Mouse (Mus musculus) hindbrain, embryonic 16.5 days (tissue): ENCODE data around the gene Ctr9. TPM values are rescaled to one million over a fixed set of nuclear protein-coding genes. Genes with fewer than 3 reads are reported as not detected.

Experiments
- ATAC-seq: fragments of 200-750 bp; cut with Nextera tagmentation; 2 replicates; pipeline ENCODE4 v1.8.0; 2017; ENCODE audit warnings: moderate TSS enrichment, moderate library complexity
- H3K27ac ChIP-seq: fragments of 300-500 bp; sonication (generic); 2 replicates; pipeline ENCODE4 v1.5.1; 2014; ENCODE audit warnings: low read depth, mild to moderate bottlenecking, control low read depth, low read length, moderate library complexity
- H3K27me3 ChIP-seq: fragments of 300-500 bp; sonication (generic); replicated peaks from 2 replicates; pipeline ENCODE4 v1.6.1; 2014; ENCODE audit warnings: low read length; ENCODE audit not compliant: control insufficient read depth, insufficient read depth
- H3K36me3 ChIP-seq: fragments of 300-500 bp; sonication (generic); 2 replicates; pipeline ENCODE4 v1.6.1; 2014; ENCODE audit warnings: mild to moderate bottlenecking, low read length, moderate library complexity, mixed read lengths; ENCODE audit not compliant: control insufficient read depth, insufficient read depth
- H3K4me1 ChIP-seq: fragments of 300-500 bp; sonication (generic); 2 replicates; pipeline ENCODE4 v1.6.1; 2014; ENCODE audit warnings: low read depth, low read length; ENCODE audit not compliant: control insufficient read depth, insufficient read depth
- H3K4me2 ChIP-seq: fragments of 300-500 bp; sonication (generic); 2 replicates; pipeline ENCODE4 v1.6.1; 2014; ENCODE audit warnings: mild to moderate bottlenecking, low read length, control low read depth, moderate library complexity
- H3K4me3 ChIP-seq: fragments of 300-500 bp; sonication (generic); 2 replicates; pipeline ENCODE4 v1.5.1; 2014; ENCODE audit warnings: mild to moderate bottlenecking, low read length, control low read depth, moderate library complexity
- H3K9ac ChIP-seq: fragments of 300-500 bp; sonication (generic); 2 replicates; pipeline ENCODE4 v1.6.1; 2014; ENCODE audit warnings: low read depth, mild to moderate bottlenecking, control low read depth, low read length, moderate library complexity
- H3K9me3 ChIP-seq: fragments of 300-500 bp; sonication (generic); 2 replicates; pipeline ENCODE4 v1.6.1; 2014; ENCODE audit warnings: mild to moderate bottlenecking, low read length, moderate library complexity; ENCODE audit not compliant: control insufficient read depth
- WGBS: fragments of 180-500 bp; shearing (Covaris S2); extraction: QIAGEN DNeasy Blood & Tissue Kit; methylation state at CpG from one replicate; pipeline ENCODE4 v1.1.7; 2014; 5-methylcytosine and 5-hydroxymethylcytosine counted together
- polyA plus RNA-seq: library from polyadenylated mRNA; unstranded; fragments of >200 nt; fragmentation: Nextera tagmentation; extraction: Ambion mirVana; gene quantifications from 2 replicates; pipeline ENCODE4 v1.2.1, GENCODE M21; 2015

Ctr9 gene
- polyA plus RNA-seq, 1 experiment from 2014 or later: 63.7 TPM

DNA sequence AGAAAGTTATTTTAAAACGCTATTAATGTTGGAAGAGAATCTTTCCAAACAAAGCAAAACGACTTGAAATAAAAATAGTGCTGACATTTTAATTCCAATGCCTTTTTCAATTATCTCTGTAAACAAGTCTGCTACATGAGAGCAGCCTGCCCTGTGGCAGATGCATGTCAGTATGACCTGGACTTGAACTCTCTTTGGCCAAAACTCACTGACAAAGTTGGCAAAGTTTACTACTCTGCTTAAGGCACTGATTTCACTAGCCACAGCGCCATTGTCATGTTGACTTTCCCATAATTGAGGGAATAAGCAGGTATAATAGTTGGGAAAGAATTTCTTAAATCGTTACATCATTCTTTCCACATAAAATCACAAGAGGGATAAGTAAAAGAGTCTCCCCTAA lies 7.9 kb upstream of the Ctr9 start:
- ATAC-seq: no peak

DNA sequence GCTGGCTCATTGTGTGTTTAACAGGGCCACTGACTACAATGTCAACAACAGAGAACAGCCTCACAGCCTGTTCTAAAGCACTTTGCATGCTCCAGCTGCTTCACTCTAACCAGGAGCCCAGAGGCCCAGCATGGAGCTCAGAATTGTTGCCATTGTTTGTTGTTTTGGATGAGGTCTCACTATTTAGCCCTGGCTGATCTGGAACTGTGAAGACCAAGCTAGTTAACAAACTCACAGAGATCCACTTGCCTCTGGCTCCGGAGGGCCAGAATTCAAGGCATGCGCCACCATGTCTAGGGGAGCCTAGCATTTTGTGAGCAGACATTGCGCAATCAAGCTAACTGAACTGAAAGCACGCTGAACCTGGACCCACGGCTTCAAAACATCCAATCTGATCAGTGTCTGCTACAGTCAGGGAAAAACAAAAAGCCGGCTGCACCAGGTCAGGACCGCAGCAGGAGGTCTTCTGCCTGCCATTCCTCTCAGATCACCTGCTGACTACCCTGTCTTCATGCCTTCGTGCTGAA lies 4.6 kb upstream of the Ctr9 start:
- Histone ChIP-seq H3K27me3 (no peaks in the 10 kb centered on the region), H3K4me2 (no peak overlapping the region), H3K9ac (no peak overlapping the region), H3K36me3 (no peaks in the 10 kb centered on the region), H3K4me3 (no peak overlapping the region), H3K27ac (no peak overlapping the region), H3K9me3 (no peaks in the 10 kb centered on the region), H3K4me1 (peaks cover 2% of the 10 kb centered on the region; the same call in 1 of the 2 replicates)
- no peak for ATAC-seq
- WGBS: 16% methylated on average over 8 of the region's 8 CpGs

More for the DNA sequence above, 7.9 kb upstream of the Ctr9 start:
- Histone ChIP-seq H3K9ac (no peak overlapping the region), H3K4me2 (no peak overlapping the region), H3K9me3 (no peaks in the 10 kb centered on the region), H3K27ac (no peak overlapping the region), H3K36me3 (no peaks in the 10 kb centered on the region), H3K27me3 (no peaks in the 10 kb centered on the region), H3K4me1 (no peaks in the 10 kb centered on the region), H3K4me3 (no peak overlapping the region)
- WGBS: 88% methylated on average over 4 of the region's 4 CpGs

DNA sequence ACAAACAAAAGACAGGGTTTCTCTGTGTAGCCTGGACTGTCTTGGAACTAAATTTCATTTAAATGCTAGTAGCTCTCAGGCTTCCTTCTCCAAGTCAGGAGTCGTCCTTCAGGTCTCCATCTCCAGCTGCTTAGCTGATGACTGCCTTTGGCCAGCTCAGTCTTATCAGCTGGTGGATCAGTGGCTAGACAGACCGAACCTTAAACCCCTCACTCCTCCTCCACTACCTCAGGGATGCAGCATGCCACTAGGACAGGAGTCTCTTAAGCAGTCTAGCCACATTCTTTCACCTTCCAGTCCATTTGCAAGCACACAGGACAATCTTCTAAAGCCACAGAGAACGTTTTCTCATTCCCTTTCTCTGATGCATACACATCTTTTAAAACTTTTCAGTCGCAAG lies 3.8 kb upstream of the Ctr9 start:
- no peak overlapping the region for H3K4me3 ChIP-seq
- no peaks in the 10 kb centered on the region for H3K36me3 ChIP-seq
- WGBS: 76% methylated on average over 4 of the region's 4 CpGs
- H3K4me1 ChIP-seq: peaks cover 8% of the 10 kb centered on the region
- no peaks in the 10 kb centered on the region for H3K27me3 ChIP-seq
- H3K4me2 ChIP-seq: no peak overlapping the region
- no peaks in the 10 kb centered on the region for H3K9me3 ChIP-seq
- ATAC-seq: no peak
- no peak overlapping the region for H3K27ac ChIP-seq
- H3K9ac ChIP-seq: no peak overlapping the region

DNA sequence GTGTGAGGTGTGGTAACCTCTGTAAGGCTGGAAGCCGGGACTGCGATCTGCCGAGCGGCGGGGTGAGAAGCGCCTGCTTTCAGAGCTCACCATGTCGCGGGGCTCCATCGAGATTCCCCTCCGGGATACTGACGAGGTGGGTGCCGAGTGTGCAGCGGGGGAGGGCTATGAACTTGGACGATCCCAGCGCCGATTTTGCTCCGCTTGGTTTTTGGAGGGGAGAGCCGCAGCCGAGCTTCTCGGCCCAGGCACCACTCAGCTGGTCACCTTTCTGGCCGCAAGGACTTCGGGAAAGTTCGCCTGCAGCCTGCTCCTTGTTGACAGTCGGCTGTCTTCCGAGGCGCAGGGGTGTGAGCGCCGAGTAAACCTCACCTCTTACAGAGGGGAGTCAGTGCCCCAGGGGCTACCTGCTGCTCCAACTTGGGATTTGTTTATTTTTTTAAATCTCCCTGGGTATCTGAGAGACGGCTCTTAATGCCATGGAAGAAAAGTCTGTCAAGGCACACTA lies 349 bp downstream of the Ctr9 start:
- Histone ChIP-seq H3K9me3 (no peaks in the 10 kb centered on the region), H3K27me3 (no peaks in the 10 kb centered on the region), H3K4me3 (peak overlapping the region; percentile 94), H3K4me1 (peaks cover 12% of the 10 kb centered on the region), H3K4me2 (peak overlapping the region; percentile 79), H3K27ac (peak overlapping the region; percentile 99), H3K36me3 (peaks cover 5% of the 10 kb centered on the region), H3K9ac (peak overlapping the region; percentile 82)
- no peak; the same call in none of the 2 replicates for ATAC-seq
- 0% methylated on average over 29 of the region's 29 CpGs for WGBS

DNA sequence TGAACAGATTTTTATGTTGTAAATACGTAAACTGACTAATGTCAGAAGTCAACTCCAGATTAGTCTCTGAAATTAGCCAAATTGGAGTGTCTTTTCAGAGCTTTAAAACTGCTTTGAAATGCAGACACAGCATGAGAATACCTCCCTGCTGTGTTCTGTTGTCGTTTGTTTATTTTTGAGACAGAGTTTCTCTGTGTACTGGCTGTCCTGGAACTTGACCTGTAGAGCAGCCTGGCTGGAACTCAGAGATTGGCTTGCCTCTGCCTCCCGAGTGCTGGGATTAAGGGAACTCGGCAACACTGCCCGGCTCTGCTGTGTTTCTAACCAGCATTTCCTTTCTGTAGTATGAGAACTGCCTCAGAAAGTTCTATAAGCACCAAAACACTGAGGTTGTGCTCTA lies 20.2 kb downstream of the Ctr9 start:
- 83% methylated on average over 5 of the region's 5 CpGs for WGBS
- peaks cover 38% of the 10 kb centered on the region for H3K36me3 ChIP-seq
- no peak overlapping the region for H3K4me3 ChIP-seq
- no peak overlapping the region for H3K9ac ChIP-seq
- ATAC-seq: no peak
- H3K4me2 ChIP-seq: no peak overlapping the region
- no peaks in the 10 kb centered on the region for H3K4me1 ChIP-seq
- no peak overlapping the region for H3K27ac ChIP-seq
- no peaks in the 10 kb centered on the region for H3K9me3 ChIP-seq
- H3K27me3 ChIP-seq: no peaks in the 10 kb centered on the region

DNA sequence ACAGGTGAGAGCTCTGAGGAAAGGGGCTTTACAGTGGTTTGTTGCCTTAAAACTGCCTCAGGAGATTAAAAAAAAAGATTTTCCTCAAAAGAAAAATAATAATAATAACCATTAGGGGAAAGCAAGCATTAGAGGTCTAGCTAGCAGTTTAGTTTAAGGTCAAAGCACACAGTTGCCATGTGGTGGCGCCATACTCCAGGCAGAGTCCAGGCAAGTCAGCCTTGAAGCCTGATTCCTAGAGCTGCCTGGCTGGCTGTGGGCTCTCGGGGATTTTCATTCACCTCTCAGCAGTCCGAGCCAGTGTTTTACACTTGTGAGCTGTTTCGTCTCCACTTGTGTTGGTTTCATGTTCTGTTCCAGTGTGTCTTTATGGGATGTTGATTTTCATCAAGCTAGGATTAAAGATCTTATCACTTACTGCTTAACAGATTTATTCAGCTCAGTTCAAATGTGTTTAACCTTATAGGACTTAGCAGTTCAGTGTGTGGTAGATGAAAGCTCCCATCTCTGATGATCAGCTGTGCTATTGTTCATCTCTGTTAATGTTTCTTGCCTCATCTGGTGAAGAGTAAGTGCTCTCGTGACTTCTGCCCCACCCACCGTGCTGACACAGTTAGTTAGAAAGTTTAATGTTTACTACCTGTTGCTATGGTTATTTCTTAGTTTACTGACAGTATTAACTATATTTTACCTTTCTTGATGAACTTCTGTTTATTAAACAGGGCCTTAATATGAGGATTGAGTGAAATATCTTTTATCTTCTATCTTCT lies 21.1 kb downstream of the Ctr9 start:
- peaks cover 36% of the 10 kb centered on the region for H3K36me3 ChIP-seq
- no peaks in the 10 kb centered on the region for H3K9me3 ChIP-seq
- no peaks in the 10 kb centered on the region for H3K4me1 ChIP-seq
- H3K4me3 ChIP-seq: no peak overlapping the region
- no peaks in the 10 kb centered on the region for H3K27me3 ChIP-seq
- H3K27ac ChIP-seq: no peak overlapping the region
- 56% methylated on average over 6 of the region's 6 CpGs for WGBS
- no peak overlapping the region for H3K4me2 ChIP-seq
- H3K9ac ChIP-seq: no peak overlapping the region
- ATAC-seq: no peak

DNA sequence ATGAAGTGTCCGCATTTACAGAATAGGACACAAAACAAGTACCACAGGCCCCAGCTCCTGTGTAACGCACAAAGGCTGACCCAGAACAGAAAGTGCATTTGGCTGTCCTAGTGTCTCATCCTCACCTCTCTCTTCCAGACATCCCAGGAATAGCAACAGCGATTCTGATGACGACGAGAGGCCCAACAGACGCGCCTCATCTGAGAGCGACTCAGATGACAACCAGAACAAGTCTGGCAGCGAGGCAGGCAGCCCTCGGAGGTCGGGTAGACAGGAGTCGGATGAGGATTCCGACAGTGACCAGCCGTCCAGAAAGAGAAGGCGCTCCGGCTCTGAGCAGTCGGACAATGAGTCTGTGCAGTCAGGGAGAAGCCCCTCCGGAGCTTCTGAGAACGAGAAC lies 26.5 kb downstream of the Ctr9 start:
- H3K4me1 ChIP-seq: no peaks in the 10 kb centered on the region
- H3K4me2 ChIP-seq: no peak overlapping the region
- H3K27ac ChIP-seq: no peak overlapping the region
- H3K27me3 ChIP-seq: no peaks in the 10 kb centered on the region
- no peaks in the 10 kb centered on the region for H3K9me3 ChIP-seq
- H3K36me3 ChIP-seq: peaks cover 33% of the 10 kb centered on the region
- 96% methylated on average over 19 of the region's 19 CpGs for WGBS
- no peak for ATAC-seq
- no peak overlapping the region for H3K9ac ChIP-seq
- H3K4me3 ChIP-seq: no peak overlapping the region

DNA sequence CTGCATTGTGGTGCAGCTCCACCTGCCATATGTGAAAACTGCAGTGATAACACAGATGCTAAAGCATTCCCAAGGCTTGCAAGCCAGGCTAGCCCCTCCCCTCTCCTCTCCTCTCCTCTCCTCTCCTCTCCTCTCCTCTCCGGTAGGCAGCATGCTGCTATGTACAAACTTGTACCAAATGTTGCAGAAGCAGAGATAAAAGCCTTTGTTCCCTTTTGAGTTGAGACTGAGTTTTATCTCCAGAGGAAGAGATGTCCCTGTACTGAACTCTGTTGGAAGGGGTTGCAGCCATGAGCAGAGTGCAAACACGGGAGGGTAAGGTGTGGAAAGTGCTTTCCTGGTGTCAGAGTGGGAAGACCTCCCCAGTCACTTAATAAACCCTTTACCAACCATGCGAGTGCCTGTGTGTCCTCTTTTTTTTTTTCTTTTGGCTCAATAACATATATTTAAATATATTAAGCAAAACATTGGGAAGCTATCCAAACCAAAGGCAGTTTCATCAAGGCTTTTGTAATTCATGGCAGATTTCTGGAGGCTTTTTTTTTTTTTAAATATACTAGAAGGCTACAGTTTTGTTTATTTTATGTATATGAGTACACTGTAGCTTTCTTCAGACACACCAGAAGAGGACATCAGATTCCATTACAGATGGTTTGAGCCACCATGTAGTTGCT lies 27.4 kb downstream of the Ctr9 start:
- H3K9me3 ChIP-seq: no peaks in the 10 kb centered on the region
- H3K27ac ChIP-seq: no peak overlapping the region
- H3K27me3 ChIP-seq: no peaks in the 10 kb centered on the region
- 89% methylated on average over 3 of the region's 3 CpGs for whole genome bisulfite sequencing
- no peak overlapping the region for H3K4me3 ChIP-seq
- peaks cover 29% of the 10 kb centered on the region for H3K36me3 ChIP-seq
- H3K4me2 ChIP-seq: no peak overlapping the region
- ATAC-seq: no peak
- H3K4me1 ChIP-seq: no peaks in the 10 kb centered on the region
- no peak overlapping the region for H3K9ac ChIP-seq

DNA sequence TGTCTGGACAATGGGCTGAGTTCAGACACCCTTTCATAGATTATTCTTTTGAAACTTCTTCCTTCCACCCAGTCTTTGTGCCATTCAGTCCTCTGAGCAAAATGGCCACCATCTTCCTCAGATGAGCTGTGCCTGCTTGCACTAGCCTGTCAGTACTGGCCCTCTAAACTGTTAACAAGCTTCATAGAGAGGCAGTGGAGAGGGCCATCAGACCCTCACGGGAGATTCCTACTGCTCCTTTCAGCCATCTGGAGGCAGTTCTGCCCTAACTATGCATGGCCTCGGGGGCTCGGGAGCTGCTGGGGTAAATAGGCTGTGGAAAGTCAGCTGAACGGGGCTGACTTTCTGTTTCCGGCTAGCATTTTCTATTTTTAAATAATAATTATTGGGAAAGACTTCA lies 30.8 kb downstream of the Ctr9 start:
- 48% methylated on average over 5 of the region's 5 CpGs for WGBS
- ATAC-seq: no peak
- no peak overlapping the region for H3K4me2 ChIP-seq
- H3K4me1 ChIP-seq: no peaks in the 10 kb centered on the region
- H3K36me3 ChIP-seq: peaks cover 12% of the 10 kb centered on the region
- no peaks in the 10 kb centered on the region for H3K27me3 ChIP-seq
- no peak overlapping the region for H3K9ac ChIP-seq
- H3K9me3 ChIP-seq: no peaks in the 10 kb centered on the region
- no peak overlapping the region for H3K27ac ChIP-seq
- H3K4me3 ChIP-seq: no peak overlapping the region
